Comparison of ENCODE assay signal across 22 mouse cellular contexts in genomic region chr5:75257067-75257466, GRCm38 (mm10).
A peak's percentile ranks its signal among the peaks of the same experiment; 100 is the strongest.
DNase-seq lines count a peak whose midpoint lies in the region; ATAC-seq and TF ChIP-seq lines count a peak whose summit lies in the region.
"Had no signal": no experiment of that assay in that cellular context is flagged by ENCODE, and none has a peak within 500 bp of the region (broad histone marks: within the 10 kb centered on the region; RNA-seq: fewer than 3 reads in every experiment).

No protein-coding gene starts in this region.

- no peaks in the 10 kb centered on the region for H3K4me1 ChIP-seq in ES-E14 (ENCODE audit: control insufficient read depth in 2 of 2, insufficient read depth in 2 of 2, low read length in 2 of 2, poor library complexity in 1 of 2)
- H3K4me1 ChIP-seq in forebrain, embryonic 15.5 days, result no peaks in the 10 kb centered on the region
- H3K4me1 ChIP-seq: embryonic facial prominence, embryonic 13.5 days; forebrain, embryonic 12.5 days; hindbrain, embryonic 12.5 days had no signal

- H3K9me3 ChIP-seq in ES-E14 (ENCODE audit: control insufficient read depth, insufficient read depth, low read depth, low read length), result no peaks in the 10 kb centered on the region
- H3K9me3 ChIP-seq in forebrain, embryonic 15.5 days, result no peaks in the 10 kb centered on the region
- H3K9me3 ChIP-seq: embryonic facial prominence, embryonic 13.5 days; forebrain, embryonic 12.5 days; heart, embryonic 15.5 days; hindbrain, embryonic 12.5 days; kidney, embryonic 15.5 days had no signal

- no peak overlapping the region for H3K27ac ChIP-seq in ES-E14 (ENCODE audit: insufficient read depth, low read depth, low read length, poor library complexity, severe bottlenecking)
- H3K27ac ChIP-seq in forebrain, embryonic 15.5 days (replicated peaks), result no peak overlapping the region
- H3K27ac ChIP-seq: embryonic facial prominence, embryonic 13.5 days; forebrain, embryonic 12.5 days; heart, embryonic 15.5 days; hindbrain, embryonic 12.5 days; kidney, embryonic 15.5 days had no signal

- H3K4me3 ChIP-seq in ES-E14 (ENCODE audit: insufficient read depth in 1 of 2, low read depth in 1 of 2, low read length in 2 of 2, poor library complexity in 1 of 2, severe bottlenecking in 1 of 2), result no peak overlapping the region
- no peak overlapping the region for H3K4me3 ChIP-seq in forebrain, embryonic 15.5 days
- H3K4me3 ChIP-seq: embryonic facial prominence, embryonic 13.5 days; forebrain, embryonic 12.5 days; heart, embryonic 15.5 days; hindbrain, embryonic 12.5 days; kidney, embryonic 15.5 days had no signal

- no peak overlapping the region for H3K4me2 ChIP-seq in forebrain, embryonic 15.5 days (replicated peaks)
- H3K4me2 ChIP-seq: embryonic facial prominence, embryonic 13.5 days; forebrain, embryonic 12.5 days; heart, embryonic 11.5 days; heart, embryonic 15.5 days; hindbrain, embryonic 12.5 days; kidney, embryonic 15.5 days had no signal

- DNase-seq in adrenal gland, postnatal 10 days, result peak; percentile 58
- DNase-seq in adrenal gland, postnatal 4 days (ENCODE audit: low spot score in 2 of 2), result no peak
- DNase-seq in heart, postnatal 4 days, result peak; percentile 8
- no peak for DNase-seq in heart, postnatal 36 days
- no peak for DNase-seq in ES-E14 (ENCODE audit: low read depth, low spot score)
- peak; percentile 10 to 32 for DNase-seq in adrenal gland, postnatal 36 days
- DNase-seq in embryo, embryonic 9.5 days (ENCODE audit: extremely low spot score), result no peak
- DNase-seq: cerebellum, adult 11-12 months; cerebellum, adult 9-10 months; cerebellum, postnatal 25 days; forebrain, postnatal 0 days; gastrocnemius, postnatal 14 days; kidney, adult 11 months had no signal

- intact Hi-C loops in heart, postnatal 36 days (cut with DNase I), result no loop called here

- in situ Hi-C loops in ES-E14 (cut with MboI; ENCODE audit: low sequenced_read_pairs in 2 of 2, unreplicated experiment in 2 of 2), result no loop called here

- WGBS in forebrain, embryonic 15.5 days, result 76% methylated on average over 2 of the region's 2 CpGs

- ATAC-seq in forebrain, embryonic 15.5 days (replicated peaks), result no peak
- ATAC-seq: forebrain, postnatal 0 days; hindbrain, embryonic 16.5 days had no signal

- H3K9ac ChIP-seq in ES-E14 (ENCODE audit: insufficient read depth, low read depth, low read length, poor library complexity, severe bottlenecking), result no peak overlapping the region
- no peak overlapping the region for H3K9ac ChIP-seq in forebrain, embryonic 15.5 days (replicated peaks)
- H3K9ac ChIP-seq: embryonic facial prominence, embryonic 13.5 days; forebrain, embryonic 12.5 days; forebrain, postnatal 0 days; heart, embryonic 15.5 days; hindbrain, embryonic 12.5 days; kidney, embryonic 15.5 days had no signal

- H3K27me3 ChIP-seq in forebrain, embryonic 15.5 days, result no peaks in the 10 kb centered on the region
- H3K27me3 ChIP-seq: CH12.LX; embryonic facial prominence, embryonic 13.5 days; forebrain, embryonic 12.5 days; heart, embryonic 15.5 days; hindbrain, embryonic 12.5 days; kidney, embryonic 15.5 days had no signal

- H3K36me3 ChIP-seq in ES-E14 (ENCODE audit: control insufficient read depth, insufficient read depth, low read length, poor library complexity, severe bottlenecking), result no peaks in the 10 kb centered on the region
- no peaks in the 10 kb centered on the region for H3K36me3 ChIP-seq in forebrain, embryonic 15.5 days
- H3K36me3 ChIP-seq: embryonic facial prominence, embryonic 13.5 days; forebrain, embryonic 12.5 days; heart, embryonic 15.5 days; hindbrain, embryonic 12.5 days; kidney, embryonic 15.5 days had no signal

TF ChIP-seq in ES-E14, 5 proteins besides CTCF, POLR2A, EP300 and RAD21:
- TF ChIP-seq ZNF384 (IDR thresholded peaks at IDR 0.05; ENCODE audit: low read depth, low read length) (no peak), ZC3H11A (IDR thresholded peaks at IDR 0.05; ENCODE audit: borderline replicate concordance, low read depth, low read length) (no peak), CHD2 (IDR thresholded peaks at IDR 0.05; ENCODE audit: low read depth, low read length) (no peak), HCFC1 (IDR thresholded peaks at IDR 0.05; ENCODE audit: borderline replicate concordance, insufficient read depth, low read length) (no peak), MAFK (IDR thresholded peaks at IDR 0.05; ENCODE audit: insufficient read depth, low read depth, low read length) (0 out of 2 replicates have a peak, but pooled peaks have one; percentile 9)

Comparison
In these comparisons a context has a peak if more than half of its experiments do, and no peak if none do; other contexts are left out.
1. DNase-seq: peak in adrenal gland, postnatal 10 days (single experiment), heart, postnatal 4 days (single experiment) and adrenal gland, postnatal 36 days (2 of 2); none in adrenal gland, postnatal 4 days (0 of 2), heart, postnatal 36 days (0 of 2), ES-E14 (single experiment) and embryo, embryonic 9.5 days (single experiment).